Mouse (Mus musculus): ENCODE measurements at regions not wholly inside any gene's neighbourhood (a gene's known extent, or its start where the extent isn't known, plus 50 kb on each side); places are given as distances from the start of the nearest gene placed in this dataset.

- no peak for DNase-seq
- Histone ChIP-seq H3K4me3 (ENCODE audit: insufficient read depth, low read depth, low read length) (no peak overlapping the region), H3K4me1 (ENCODE audit: control insufficient read depth, insufficient read depth, low read length) (no peaks in the 10 kb centered on the region), H3K27ac (ENCODE audit: insufficient read depth, low read depth, low read length) (no peak overlapping the region), H3K36me3 (ENCODE audit: control insufficient read depth, insufficient read depth, low read length) (no peaks in the 10 kb centered on the region), H3K27me3 (replicated peaks; ENCODE audit: control insufficient read depth, insufficient read depth, low read length) (no peaks in the 10 kb centered on the region)
- 82% methylated on average over 7 of the region's 7 CpGs for WGBS
- TF ChIP-seq CTCF (conservative IDR thresholded peaks at IDR 0.05; ENCODE audit: insufficient read depth, insufficient read length, low read depth, low read length) (no peak), POLR2A (IDR thresholded peaks at IDR 0.05; ENCODE audit: low read depth, low read length) (no peak)
Measured at GRCm38 (mm10) chr14:64556042-64556441, 452.0 kb downstream of the Prss52 start.

- no peaks in the 10 kb centered on the region for H3K27me3 ChIP-seq (replicated peaks; ENCODE audit: control insufficient read depth, insufficient read depth, low read length)
- no peak for DNase-seq
- TF ChIP-seq CTCF (conservative IDR thresholded peaks at IDR 0.05; ENCODE audit: insufficient read depth, insufficient read length, low read depth, low read length) (no peak), POLR2A (IDR thresholded peaks at IDR 0.05; ENCODE audit: low read depth, low read length) (no peak)
- no peak overlapping the region for H3K4me3 ChIP-seq (ENCODE audit: insufficient read depth, low read depth, low read length)
- no peaks in the 10 kb centered on the region for H3K4me1 ChIP-seq (ENCODE audit: control insufficient read depth, insufficient read depth, low read length)
- no peaks in the 10 kb centered on the region for H3K36me3 ChIP-seq (ENCODE audit: control insufficient read depth, insufficient read depth, low read length)
- H3K27ac ChIP-seq (ENCODE audit: insufficient read depth, low read depth, low read length) = no peak overlapping the region
- 76% methylated on average over 6 of the region's 6 CpGs for WGBS
Measured at GRCm38 (mm10) chr14:64557453-64557852, 453.4 kb downstream of the Prss52 start.

- TF ChIP-seq CTCF (conservative IDR thresholded peaks at IDR 0.05; ENCODE audit: insufficient read depth, insufficient read length, low read depth, low read length) = no peak
- no peak for TF ChIP-seq POLR2A (IDR thresholded peaks at IDR 0.05; ENCODE audit: low read depth, low read length)
- H3K4me3 ChIP-seq (ENCODE audit: insufficient read depth, low read depth, low read length) = no peak overlapping the region
- no peaks in the 10 kb centered on the region for H3K4me1 ChIP-seq (ENCODE audit: control insufficient read depth, insufficient read depth, low read length)
- DNase-seq = peak; percentile 7
- H3K36me3 ChIP-seq (ENCODE audit: control insufficient read depth, insufficient read depth, low read length) = no peaks in the 10 kb centered on the region
- no peak overlapping the region for H3K27ac ChIP-seq (ENCODE audit: insufficient read depth, low read depth, low read length)
- H3K27me3 ChIP-seq (replicated peaks; ENCODE audit: control insufficient read depth, insufficient read depth, low read length) = no peaks in the 10 kb centered on the region
- 5% methylated on average over 6 of the region's 6 CpGs for WGBS
Measured at GRCm38 (mm10) chr14:64568689-64569088, 464.6 kb downstream of the Prss52 start.

- Histone ChIP-seq H3K27me3 (replicated peaks; ENCODE audit: control insufficient read depth, insufficient read depth, low read length) (no peaks in the 10 kb centered on the region), H3K27ac (ENCODE audit: insufficient read depth, low read depth, low read length) (no peak overlapping the region), H3K4me3 (ENCODE audit: insufficient read depth, low read depth, low read length) (no peak overlapping the region), H3K36me3 (ENCODE audit: control insufficient read depth, insufficient read depth, low read length) (no peaks in the 10 kb centered on the region), H3K4me1 (ENCODE audit: control insufficient read depth, insufficient read depth, low read length) (no peaks in the 10 kb centered on the region)
- WGBS = 86% methylated on average over 7 of the region's 7 CpGs
- TF ChIP-seq POLR2A (IDR thresholded peaks at IDR 0.05; ENCODE audit: low read depth, low read length) = no peak
- TF ChIP-seq CTCF (conservative IDR thresholded peaks at IDR 0.05; ENCODE audit: insufficient read depth, insufficient read length, low read depth, low read length) = no peak
- no peak for DNase-seq
Measured at GRCm38 (mm10) chr14:64570951-64571350, 466.9 kb downstream of the Prss52 start.

- no peak overlapping the region for H3K27ac ChIP-seq (ENCODE audit: insufficient read depth, low read depth, low read length)
- DNase-seq = no peak
- WGBS = 53% methylated on average over 2 of the region's 2 CpGs
- TF ChIP-seq POLR2A (IDR thresholded peaks at IDR 0.05; ENCODE audit: low read depth, low read length) (no peak), CTCF (conservative IDR thresholded peaks at IDR 0.05; ENCODE audit: insufficient read depth, insufficient read length, low read depth, low read length) (no peak)
- H3K27me3 ChIP-seq (replicated peaks; ENCODE audit: control insufficient read depth, insufficient read depth, low read length) = no peaks in the 10 kb centered on the region
- H3K4me3 ChIP-seq (ENCODE audit: insufficient read depth, low read depth, low read length) = no peak overlapping the region
- H3K4me1 ChIP-seq (ENCODE audit: control insufficient read depth, insufficient read depth, low read length) = no peaks in the 10 kb centered on the region
- H3K36me3 ChIP-seq (ENCODE audit: control insufficient read depth, insufficient read depth, low read length) = no peaks in the 10 kb centered on the region
Measured at GRCm38 (mm10) chr14:64572756-64573155, 468.7 kb downstream of the Prss52 start.

- no peaks in the 10 kb centered on the region for H3K4me1 ChIP-seq (ENCODE audit: control insufficient read depth, insufficient read depth, low read length)
- TF ChIP-seq CTCF (conservative IDR thresholded peaks at IDR 0.05; ENCODE audit: insufficient read depth, insufficient read length, low read depth, low read length) = no peak
- TF ChIP-seq POLR2A (IDR thresholded peaks at IDR 0.05; ENCODE audit: low read depth, low read length) = no peak
- H3K4me3 ChIP-seq (ENCODE audit: insufficient read depth, low read depth, low read length) = no peak overlapping the region
- DNase-seq = no peak
- 68% methylated on average over 5 of the region's 5 CpGs for WGBS
- no peak overlapping the region for H3K27ac ChIP-seq (ENCODE audit: insufficient read depth, low read depth, low read length)
- H3K27me3 ChIP-seq (replicated peaks; ENCODE audit: control insufficient read depth, insufficient read depth, low read length) = no peaks in the 10 kb centered on the region
- no peaks in the 10 kb centered on the region for H3K36me3 ChIP-seq (ENCODE audit: control insufficient read depth, insufficient read depth, low read length)
Measured at GRCm38 (mm10) chr14:64573773-64574172, 469.7 kb downstream of the Prss52 start.

GRCm38 (mm10) chr14:64574277-64574676 lies 470.2 kb downstream of the Prss52 start:
- H3K27me3 ChIP-seq (replicated peaks; ENCODE audit: control insufficient read depth, insufficient read depth, low read length) = no peaks in the 10 kb centered on the region
- no peaks in the 10 kb centered on the region for H3K36me3 ChIP-seq (ENCODE audit: control insufficient read depth, insufficient read depth, low read length)
- no peak for TF ChIP-seq POLR2A (IDR thresholded peaks at IDR 0.05; ENCODE audit: low read depth, low read length)
- no peak overlapping the region for H3K27ac ChIP-seq (ENCODE audit: insufficient read depth, low read depth, low read length)
- WGBS = 41% methylated on average over 7 of the region's 7 CpGs
- DNase-seq = no peak
- no peaks in the 10 kb centered on the region for H3K4me1 ChIP-seq (ENCODE audit: control insufficient read depth, insufficient read depth, low read length)
- H3K4me3 ChIP-seq (ENCODE audit: insufficient read depth, low read depth, low read length) = no peak overlapping the region

GRCm38 (mm10) chr14:64574773-64575172 lies 470.7 kb downstream of the Prss52 start:
- 54% methylated on average over 6 of the region's 6 CpGs for WGBS
- no peak for DNase-seq
- H3K36me3 ChIP-seq (ENCODE audit: control insufficient read depth, insufficient read depth, low read length) = no peaks in the 10 kb centered on the region
- H3K4me3 ChIP-seq (ENCODE audit: insufficient read depth, low read depth, low read length) = no peak overlapping the region
- H3K4me1 ChIP-seq (ENCODE audit: control insufficient read depth, insufficient read depth, low read length) = no peaks in the 10 kb centered on the region
- no peak overlapping the region for H3K27ac ChIP-seq (ENCODE audit: insufficient read depth, low read depth, low read length)
- H3K27me3 ChIP-seq (replicated peaks; ENCODE audit: control insufficient read depth, insufficient read depth, low read length) = no peaks in the 10 kb centered on the region
- TF ChIP-seq POLR2A (IDR thresholded peaks at IDR 0.05; ENCODE audit: low read depth, low read length) = no peak
- no peak for TF ChIP-seq CTCF (conservative IDR thresholded peaks at IDR 0.05; ENCODE audit: insufficient read depth, insufficient read length, low read depth, low read length)

All from kidney, adult 2 months (tissue).